Mouse (Mus musculus) MEL-GATA-1-ER (cell line): Measurements from ENCODE around the gene Ceacam10.
A peak's percentile ranks its signal among the peaks of the same experiment; 100 is the strongest.
"Not testable (repeated sequence)": the region's sequence is repeated elsewhere in the genome, so short reads cannot be mapped to it uniquely, and the experiment has no call there.

ENCODE experiments used
- DNase-seq: peaks from one replicate; pipeline ENCODE4 v3.0.0-alpha.2; 2012; ENCODE audit warnings: low read depth; ENCODE audit errors: extremely low read depth

Ceacam10 gene

GRCm38 (mm10) chr7:24776918-24777317, at the start of gene Ceacam10:
Ceacam10 (plus strand) TSS chr7:24777206.
- not testable (repeated sequence) for DNase-seq

DNA sequence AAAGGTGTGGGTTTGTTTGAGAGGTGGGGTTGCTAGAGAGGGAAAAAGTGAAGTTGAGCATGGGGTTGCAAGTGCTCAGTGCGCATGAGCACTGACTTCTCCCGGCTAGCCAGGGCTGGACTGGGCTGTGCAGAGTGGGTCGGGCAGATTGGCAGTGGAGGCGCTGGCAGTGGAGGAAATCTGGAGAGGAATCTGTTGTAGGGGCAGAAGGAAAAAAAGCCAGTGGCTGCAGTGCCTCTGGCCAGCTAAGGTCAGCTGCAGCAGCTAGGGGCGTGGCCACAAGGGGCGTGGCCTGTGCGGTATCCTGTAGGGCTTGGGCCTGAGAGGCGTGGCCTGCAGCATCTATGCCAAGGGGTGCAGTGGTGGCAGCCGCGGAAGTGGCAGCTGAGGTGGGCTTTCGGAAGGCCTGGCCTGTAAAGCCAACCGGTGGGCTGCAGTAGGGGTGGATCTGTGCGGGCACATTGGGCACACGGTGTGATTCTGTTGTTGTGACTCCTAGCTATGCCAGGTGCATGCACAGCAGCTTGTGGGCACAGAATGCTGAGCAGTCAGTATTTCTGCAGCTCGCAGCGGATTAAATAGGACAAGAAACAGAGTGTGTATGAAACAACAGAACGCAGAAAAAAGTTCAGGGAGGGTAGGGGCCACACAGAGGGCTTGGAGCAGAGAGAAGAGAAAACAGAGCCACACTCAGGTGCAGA, 40.9 kb upstream of the Ceacam10 start:
- no peak for DNase-seq

- DNase-seq: no peak
Observed at GRCm38 (mm10) chr7:24750695-24751094, 26.3 kb upstream of the Ceacam10 start.

DNA sequence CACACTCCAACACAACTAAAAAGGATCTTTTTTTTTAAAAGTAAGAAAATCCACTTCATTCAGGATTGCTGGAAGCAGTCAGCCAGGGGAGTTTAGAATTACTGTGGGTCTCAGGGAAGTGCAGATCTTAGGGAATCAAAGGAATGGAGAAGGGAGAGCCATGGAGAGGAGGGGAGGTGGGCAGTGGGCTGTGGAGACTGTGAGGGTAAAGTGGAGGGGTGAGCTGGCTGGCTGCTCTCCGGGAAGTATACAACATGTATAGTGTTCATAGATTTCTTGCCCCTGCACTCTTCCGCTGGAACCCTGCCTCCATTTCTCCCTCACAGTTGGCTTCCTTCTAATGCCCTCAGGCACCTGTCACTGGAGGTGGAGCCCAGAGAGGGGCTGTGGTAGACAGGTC, 25.4 kb upstream of the Ceacam10 start:
- no peak for DNase-seq

DNA sequence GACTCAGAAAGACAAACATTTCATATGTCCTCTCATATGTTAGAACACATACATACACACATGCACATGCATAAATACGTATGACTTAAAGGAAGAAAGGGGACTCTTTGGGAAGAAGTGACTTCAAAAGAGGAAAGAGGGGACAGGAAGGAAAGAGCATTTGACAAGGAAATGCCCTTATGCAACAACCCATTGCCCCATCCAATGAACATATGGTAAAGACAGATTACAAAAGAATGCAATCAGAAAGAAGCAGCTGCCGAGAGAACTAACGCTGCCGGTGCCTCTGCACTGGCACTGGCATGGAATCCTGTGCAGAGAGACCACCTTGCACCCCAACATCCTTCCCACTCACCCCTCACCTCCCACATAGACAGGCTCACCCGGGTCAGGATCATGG, 23.5 kb upstream of the Ceacam10 start:
- DNase-seq: no peak

GRCm38 (mm10) chr7:24758520-24758919, 18.5 kb upstream of the Ceacam10 start:
- DNase-seq: no peak

- DNase-seq: no peak
Observed at GRCm38 (mm10) chr7:24760211-24760610, 16.8 kb upstream of the Ceacam10 start, which contains the start of gene Cd177. Cd177 (minus strand) TSS chr7:24760311.

DNA sequence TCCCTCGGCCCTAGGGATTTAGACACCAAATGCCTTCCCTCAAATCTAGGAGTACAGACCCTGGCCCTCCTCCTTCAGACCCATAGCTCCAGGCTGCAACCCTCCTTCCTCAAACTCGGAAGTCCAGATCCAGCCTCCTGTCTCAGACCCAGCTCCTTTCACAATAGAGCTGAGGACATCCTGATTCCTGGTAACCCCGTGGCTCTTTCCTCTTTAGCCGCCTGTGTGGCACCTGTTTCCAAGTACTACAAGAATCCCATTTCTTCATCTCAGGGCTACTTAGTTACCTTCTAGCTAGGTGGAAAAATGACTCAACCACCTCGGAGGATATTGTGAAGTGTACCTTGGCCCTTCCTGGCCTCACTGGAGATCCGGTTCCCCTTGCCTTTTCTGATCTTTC, 15.8 kb upstream of the Ceacam10 start:
- no peak for DNase-seq

GRCm38 (mm10) chr7:24762574-24762973, 14.4 kb upstream of the Ceacam10 start:
- DNase-seq: no peak

DNA sequence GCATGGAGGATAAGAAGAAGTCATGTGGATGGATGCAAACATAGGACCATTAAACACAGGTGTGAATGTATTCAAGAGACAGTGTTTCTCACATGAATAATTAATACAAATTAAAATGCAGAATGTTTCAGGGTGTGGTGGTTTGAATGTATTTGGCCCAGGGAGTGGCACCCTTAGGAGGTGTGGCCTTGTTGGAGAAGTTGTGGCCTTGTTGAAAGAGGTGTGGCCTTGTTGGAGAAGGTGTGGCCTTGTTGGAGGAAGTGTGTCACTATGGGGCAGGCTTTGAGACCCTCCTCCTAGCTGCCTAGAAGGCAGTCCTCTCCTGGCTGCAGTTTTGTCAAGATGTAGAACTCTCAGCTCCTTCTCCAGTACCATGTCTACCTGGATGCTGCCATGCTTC, 5.6 kb upstream of the Ceacam10 start:
- no peak for DNase-seq

- no peak for DNase-seq
Observed at GRCm38 (mm10) chr7:24773942-24774535, 3.0 kb upstream of the Ceacam10 start.

DNA sequence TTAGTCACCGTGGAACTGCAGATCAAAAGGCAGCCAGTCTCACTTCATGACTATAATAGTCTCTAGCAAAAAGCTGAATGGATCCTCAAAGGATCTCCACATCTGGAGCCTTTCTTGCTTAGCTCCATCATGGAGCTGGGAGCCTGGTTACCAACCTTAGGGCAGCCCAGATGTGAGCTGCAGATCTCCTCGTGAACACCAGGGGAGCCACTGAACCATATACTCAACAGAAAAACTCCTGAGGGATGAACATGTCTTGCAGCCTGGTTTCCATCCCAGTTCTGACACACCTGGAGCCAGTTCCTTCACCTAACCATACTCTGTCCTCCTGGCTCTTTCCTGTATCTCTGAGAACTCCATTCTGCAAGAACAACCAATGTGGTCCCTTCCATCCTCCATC, 861 bp upstream of the Ceacam10 start:
- no peak for DNase-seq

GRCm38 (mm10) chr7:24797918-24798317, 20.9 kb downstream of the Ceacam10 start:
- DNase-seq: no peak

DNA sequence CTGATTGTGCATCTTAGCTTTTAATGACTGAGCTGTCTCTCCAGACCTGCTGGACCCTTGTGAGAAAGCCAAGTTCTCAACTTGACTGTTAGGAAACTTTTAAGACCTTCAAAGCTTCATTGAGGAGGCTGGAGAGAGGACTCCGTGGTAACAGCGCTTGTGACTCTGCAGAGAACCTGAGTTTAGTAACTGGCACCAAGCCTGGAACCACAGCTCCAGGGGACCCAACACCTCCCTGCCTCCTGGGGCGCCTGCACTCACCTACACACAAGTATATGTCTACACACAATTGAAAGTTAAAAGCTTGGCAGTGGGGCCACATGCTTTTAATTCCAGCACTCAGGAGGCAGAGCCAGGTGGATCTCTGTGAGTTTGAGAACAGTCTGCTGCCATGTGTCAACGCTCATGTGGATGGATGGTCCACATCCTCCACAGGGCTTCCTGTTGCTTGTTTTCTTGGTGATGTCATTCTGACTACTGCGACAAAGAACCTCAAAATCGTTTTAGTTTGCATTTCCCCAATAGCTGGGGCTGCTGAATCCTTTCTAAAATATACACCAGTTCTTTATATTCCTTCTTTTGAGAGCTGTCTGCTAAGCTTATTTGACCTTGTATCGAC, 25.3 kb downstream of the Ceacam10 start:
- DNase-seq: no peak

DNA sequence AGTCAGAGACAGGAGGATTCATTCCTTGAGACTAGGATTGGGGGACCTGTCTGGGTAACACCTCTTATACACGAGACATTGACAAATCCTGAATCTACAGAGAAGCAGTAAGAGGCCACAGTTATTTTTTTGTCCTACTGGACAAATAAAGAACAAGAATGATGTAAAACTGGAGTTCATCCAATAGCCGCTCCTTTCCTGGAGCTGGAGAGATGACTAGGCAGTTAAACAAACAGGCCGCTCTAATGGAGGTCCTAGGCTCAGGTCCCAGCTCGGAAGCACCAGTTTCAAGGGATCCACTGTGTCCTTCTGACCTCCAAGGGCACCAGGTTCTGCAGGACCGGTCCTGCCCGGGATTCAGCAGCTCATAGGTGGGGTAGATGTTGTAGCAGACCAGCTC, 27.8 kb downstream of the Ceacam10 start:
- DNase-seq: no peak

DNA sequence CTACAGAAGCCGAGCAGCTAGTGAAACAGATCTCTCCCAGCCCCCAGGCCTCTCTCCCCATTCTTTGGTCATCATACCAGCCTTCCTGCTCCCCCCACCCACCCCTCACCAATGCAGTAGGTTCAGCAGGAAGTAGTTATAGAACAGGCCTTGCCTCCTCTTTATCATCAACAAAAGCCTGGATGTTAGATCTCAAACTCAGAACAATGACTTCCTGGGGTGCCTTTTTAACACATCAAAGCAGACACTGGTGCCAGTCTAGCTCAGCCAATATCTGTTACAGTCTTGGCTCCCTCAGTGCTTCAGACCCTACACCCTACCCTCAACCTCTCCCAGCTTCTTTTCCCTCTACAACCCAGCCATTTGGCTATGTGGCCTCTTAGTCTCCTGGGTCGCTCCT, 32.0 kb downstream of the Ceacam10 start:
- no peak for DNase-seq

DNA sequence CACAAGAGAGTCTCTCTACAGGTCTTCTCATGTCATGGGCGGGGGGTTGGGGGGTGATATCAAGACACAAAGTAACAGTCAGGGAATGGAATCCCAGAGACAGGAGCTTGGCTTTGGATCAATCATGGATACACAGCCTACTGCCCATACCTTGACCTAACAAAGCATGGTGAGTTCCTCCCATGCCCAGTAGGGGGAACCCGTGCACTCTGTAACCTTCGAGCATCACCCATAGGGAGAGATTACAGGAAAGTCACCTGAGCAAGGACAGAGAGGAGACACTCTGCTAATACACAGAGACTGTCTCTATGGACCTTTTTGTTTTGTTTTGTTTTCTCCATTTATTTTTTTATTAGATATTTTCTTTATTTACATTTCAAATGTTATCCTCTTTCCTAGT, 40.5 kb downstream of the Ceacam10 start:
- DNase-seq: peak; percentile 44

DNA sequence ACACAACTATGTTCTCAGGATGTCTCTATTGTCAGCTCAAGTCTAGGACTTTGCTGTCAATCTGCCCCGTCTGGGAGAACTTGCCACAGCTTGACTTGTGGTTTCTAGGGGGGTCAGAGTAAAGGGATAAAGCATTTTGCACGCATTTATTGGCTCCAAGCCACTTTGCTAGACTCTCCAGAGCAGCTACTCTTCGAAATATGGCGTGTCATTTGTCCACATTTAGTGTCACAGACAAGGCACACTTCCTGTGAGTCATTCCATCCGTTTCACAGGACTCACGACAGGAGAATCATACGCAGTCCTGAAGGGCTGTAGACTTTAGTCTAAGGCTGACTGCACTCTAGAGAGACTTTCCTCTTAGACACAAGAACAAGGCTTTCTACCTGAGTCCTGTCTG, 47.4 kb downstream of the Ceacam10 start:
- DNase-seq: no peak

DNA sequence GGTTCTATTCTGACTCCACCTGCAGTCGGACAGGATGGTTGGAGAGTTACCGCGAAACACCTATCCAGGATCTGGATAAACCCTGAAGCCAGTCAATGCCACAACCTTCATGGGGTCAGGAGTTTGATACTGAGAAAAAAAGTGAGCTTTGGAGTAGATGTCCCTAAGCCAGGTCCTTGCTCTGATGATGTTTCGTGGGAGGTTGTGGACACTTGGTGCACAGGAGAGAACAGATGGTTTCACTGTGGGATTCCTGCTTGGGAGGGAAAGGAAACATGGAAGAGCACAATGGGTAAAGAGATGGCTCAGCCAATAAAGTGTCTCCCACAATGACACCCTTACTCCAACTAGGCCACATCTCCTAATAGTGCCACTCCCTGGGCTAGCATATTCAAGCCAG, 50.2 kb downstream of the Ceacam10 start:
- DNase-seq: no peak
